Mouse (Mus musculus) cortical plate, adult 2 months (tissue): ENCODE measurements around the gene Gm21976.

ENCODE experiments used
- CTCF ChIP-seq: fragments of 200-500 bp; IDR thresholded peaks from 2 replicates; pipeline ENCODE4 v1.5.1; 2011; ENCODE audit warnings: mild to moderate bottlenecking, control low read depth, low read length; ENCODE audit not compliant: insufficient read depth; ENCODE audit errors: extremely low read depth
- POLR2A ChIP-seq: fragments of 200-500 bp; IDR thresholded peaks from 2 replicates; pipeline ENCODE4 v1.6.1; 2011; ENCODE audit warnings: mild to moderate bottlenecking, low read length, control low read depth; ENCODE audit not compliant: insufficient read depth; ENCODE audit errors: extremely low read depth

- TF ChIP-seq CTCF (no peak), POLR2A (no peak)
Observed at GRCm38 (mm10) chr13:98291712-98292111, 12.0 kb downstream of the Gm21976 start.
